Mouse (Mus musculus) urinary bladder, adult 2 months (tissue): ENCODE results near the gene B3gat1. TPM values are rescaled to one million over a fixed set of nuclear protein-coding genes. Genes with fewer than 3 reads are reported as not detected.

Experiments
- DNase-seq: peaks from one replicate; pipeline ENCODE4 v3.0.0; 2022; ENCODE audit warnings: low spot score
- polyA plus RNA-seq: library from polyadenylated mRNA; depleted of rRNA; stranded (reverse); fragments of >200 nt; gene quantifications from 2 replicates; pipeline ENCODE4 v1.2.3, GENCODE M21; 2012; rRNA removed

Gene B3gat1
- polyA plus RNA-seq, 1 experiment: 0.03 TPM

DNA sequence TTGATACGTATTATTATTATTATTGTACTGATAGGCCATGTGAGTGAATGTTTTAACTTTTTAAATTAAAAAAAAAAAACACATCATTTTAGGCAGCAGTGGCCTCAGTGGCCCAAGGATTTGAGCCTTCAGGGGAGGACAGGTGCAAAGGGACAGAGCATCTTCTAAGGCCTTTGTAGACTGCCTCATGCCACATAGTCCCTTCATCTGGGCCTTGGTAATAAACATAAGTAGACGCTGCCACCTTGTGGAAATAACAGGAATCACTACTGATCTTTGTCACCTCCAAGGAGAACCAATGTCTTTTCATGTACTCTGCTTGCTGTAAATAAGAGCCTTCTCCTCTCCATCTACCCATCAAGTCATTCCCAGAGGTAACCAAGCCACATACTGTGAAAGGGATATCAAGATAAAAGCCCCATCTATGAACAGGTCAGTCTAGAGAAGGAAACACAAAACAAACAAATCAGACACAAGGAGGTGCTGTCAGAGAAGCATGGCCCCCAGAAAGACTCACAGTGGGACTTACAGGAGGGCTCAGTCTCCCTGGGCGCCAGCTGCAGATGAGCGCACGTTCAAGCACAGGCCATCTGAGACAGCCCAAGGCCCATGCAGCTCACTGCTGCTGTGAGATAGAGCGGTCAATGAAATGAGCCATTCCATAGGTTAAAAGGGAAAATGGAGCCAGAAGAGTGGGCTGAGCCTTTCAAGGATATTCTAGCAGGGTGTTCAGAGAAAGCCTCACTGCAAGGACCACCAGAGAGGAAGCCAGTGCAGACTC lies 42.8 kb downstream of the B3gat1 start:
- DNase-seq: no peak

DNA sequence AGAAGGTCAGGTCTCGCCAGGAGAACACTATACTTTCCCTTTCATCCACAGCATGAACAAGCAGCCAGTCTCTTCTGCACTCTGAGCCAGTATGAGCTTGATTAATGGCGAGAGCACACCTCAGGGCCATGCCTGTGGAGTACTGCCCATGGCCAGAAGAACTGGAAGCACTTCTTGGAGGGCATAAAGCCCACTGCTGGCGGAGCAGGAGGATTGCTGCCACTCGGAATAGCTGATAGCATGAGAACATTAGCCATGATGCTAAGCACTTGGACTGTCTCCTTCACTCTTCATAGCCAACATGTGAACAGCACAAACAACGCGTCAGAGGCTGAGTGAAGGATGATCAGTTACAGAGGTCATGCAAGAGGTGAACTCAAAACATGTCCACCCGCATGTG lies 44.9 kb downstream of the B3gat1 start:
- DNase-seq: no peak

DNA sequence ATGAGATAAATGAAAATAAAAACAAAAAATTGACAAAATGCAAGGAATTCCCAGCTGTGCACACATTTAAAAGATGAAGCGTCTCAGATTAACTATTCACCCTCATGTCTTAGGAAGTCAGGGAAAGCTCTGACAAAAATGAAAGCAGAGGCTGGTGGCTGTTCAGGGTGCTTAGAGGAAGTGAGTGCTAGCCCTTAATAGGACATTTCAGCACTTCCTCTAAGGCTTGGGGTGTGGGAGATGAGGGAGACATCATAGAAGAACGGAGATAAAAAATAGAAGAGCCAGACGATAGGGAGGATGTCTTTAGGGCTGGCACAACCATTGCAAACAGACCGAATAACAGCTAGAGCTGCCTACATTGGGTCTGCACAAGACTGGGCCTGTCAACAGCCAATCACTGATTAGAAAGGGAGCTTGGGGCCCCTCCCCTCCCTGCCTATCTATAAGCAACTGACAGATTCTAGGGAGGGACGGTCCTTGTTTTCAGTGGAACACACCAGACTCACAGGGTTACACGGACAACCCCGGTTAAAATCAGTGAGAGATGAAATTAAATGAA lies 50.0 kb downstream of the B3gat1 start:
- DNase-seq: no peak

DNA sequence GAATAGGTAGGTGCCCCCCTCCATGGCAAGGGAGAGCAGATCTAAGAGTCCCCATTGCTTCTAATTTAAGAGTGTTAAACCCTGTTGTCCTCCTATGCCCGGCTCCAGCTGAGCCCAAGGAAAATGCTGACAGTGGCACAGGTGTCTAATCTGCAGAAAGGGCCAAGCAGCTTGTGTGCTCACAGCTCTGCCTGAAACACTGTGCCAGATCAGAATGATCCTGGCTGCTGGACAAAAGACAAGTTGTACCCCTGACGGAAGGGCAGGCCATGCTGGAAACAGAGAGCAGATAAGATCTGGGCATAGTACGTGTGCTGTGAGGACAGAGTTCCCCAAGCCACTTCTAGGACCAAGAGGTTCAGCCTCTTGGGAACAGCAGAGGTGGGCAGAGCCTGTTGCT lies 59.3 kb downstream of the B3gat1 start:
- no peak for DNase-seq

DNA sequence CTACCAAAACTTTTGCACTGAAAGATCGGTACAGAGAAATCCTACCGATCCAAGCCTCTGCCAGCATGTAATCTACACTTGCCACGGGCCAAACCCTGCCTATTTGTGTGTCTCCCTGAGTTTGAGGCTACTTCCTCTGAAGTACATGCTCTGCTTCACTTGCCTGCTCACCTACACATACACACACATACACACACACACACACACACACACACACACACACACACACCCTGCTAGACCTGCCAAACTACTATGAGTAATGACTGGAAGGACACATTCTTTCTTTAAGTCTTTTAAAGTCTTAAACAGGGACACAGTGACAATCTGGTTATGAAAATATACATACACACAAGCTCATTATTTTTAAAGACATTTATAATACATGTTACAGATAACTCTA lies 64.7 kb downstream of the B3gat1 start:
- no peak for DNase-seq

DNA sequence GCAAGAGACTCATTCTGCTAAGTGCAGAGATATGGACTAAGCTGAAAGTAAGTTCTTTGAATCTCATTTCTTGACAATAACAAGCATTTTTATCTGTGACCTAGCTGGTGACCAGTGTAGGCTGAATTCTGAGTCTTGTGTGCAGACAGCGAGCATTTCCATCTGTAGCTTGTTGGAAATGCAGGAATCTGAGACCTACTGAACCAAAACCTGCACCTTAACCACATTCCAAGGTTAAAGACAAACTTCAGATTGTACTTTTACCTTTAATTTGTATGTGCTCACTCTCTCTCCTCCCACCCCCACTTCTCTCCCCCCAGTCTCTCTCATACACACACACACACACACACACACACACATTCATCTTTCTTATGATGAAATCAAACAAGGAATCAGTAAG lies 65.2 kb downstream of the B3gat1 start:
- no peak for DNase-seq

DNA sequence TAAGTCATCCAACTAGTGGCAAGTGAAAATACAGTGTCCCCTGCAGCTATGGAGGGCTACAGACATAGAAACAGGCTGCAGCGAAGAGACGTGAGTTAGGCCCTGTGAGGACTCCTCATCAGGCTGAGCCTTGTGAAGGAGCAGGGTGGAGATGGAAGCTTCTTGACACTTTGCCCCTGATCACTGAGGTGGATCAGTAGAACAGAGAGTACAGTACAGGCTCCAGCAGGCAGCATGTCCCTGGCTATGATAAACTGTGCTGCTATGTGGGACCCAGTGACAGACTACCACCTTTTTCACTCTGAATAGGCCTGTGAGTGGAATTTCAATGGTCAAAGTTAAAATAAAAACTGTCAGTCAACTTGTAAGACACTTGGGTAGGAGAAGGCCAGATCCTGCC lies 66.8 kb downstream of the B3gat1 start:
- DNase-seq: no peak

DNA sequence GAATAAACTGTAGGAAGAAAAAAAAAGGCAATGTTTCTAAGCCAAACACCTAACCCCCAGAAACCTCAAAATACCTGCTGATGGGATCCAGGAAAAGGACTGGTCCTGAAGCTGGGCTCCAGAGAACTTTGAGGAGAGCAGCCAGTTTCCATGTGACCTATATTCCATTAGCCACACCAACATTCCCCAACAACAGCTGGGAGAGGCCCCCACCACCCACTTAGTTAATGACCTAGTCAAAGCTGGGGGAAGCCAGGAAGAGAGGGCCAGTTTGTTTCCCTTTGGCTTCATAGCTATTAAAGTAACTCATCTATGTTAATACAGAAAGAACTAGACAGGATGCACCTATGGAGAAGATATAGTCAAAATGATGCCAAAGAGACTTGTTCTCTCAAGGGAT lies 70.8 kb downstream of the B3gat1 start:
- DNase-seq: no peak

DNA sequence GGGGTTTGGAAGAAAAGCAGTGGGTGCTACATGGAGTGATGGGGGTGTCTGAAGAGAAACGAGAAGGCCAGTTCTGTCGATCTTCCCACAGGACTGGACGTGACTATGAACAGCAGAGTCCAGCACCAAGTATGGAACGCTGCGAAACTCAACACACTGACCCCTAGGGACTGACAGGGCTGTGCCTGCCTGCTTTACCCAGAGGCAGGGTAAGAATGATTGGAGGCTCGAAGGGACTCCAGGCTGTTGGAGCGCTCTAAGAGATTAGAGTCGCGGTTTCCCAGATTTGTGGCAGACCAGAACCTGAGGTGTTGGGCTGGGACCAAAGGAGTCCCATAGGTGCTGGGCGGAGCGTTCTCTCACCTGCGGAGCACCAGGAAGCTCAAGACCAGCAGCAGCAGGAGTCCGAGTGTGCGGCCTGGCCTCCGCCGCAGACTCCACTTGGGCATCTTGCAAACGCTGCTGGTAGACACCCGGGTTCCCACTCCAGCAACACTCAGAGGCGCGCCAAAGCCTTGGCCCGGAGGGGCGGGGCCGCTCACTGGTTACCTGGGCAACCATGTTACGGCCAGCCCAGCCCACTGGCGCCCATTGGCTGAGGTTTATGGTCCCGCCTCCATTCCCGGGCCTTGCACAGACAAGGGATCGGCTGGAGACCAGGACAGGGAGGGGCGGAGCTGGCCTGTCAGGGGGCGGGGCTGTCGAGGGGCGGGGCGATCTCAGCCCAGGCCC lies 72.6 kb downstream of the B3gat1 start, which contains the start of gene Glb1l2:
Gene Glb1l2 (minus strand): TSS at position 534 of the 732 bp plus-strand sequence.
- DNase-seq: peak; percentile 84

DNA sequence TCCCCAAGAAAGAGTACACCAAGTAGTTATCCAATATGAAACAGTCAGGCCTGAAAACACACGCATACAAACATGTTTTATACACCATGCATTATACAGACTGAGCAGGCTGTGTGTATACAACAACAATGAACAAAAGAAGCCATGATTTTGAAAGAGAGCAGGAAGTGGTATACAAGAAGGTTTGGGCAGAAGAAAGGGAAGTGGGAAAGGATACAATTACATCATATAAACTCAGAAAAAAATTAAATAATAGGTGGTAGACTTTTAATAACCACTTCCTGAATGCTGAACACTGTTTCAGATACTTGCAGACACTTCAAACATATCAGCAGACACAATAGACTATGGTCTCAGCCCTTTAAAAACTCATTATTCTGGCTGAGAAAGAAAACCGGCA lies 75.2 kb downstream of the B3gat1 start:
- no peak for DNase-seq

Other genes with a start within 250 kb of the B3gat1 start
- gene Glb1l2, start 72.7 kb downstream of the B3gat1 start, polyA plus RNA-seq: 33.1 and 48.0 TPM in 2 replicates
- gene Glb1l3, start 127.2 kb downstream of the B3gat1 start, polyA plus RNA-seq: 0.17 and 0.41 TPM in 2 replicates
- gene Gm1110, start 189.4 kb downstream of the B3gat1 start, polyA plus RNA-seq: 0.13 and 0.21 TPM in 2 replicates